Mouse (Mus musculus): ENCODE data around the gene Dus2. TPM values are rescaled to one million over a fixed set of nuclear protein-coding genes. Genes with fewer than 3 reads are reported as not detected.

The Dus2 gene
- polyA plus RNA-seq, 1 experiment = 13.1 TPM

GRCm38 (mm10) chr8:106056455-106056982, 65.4 kb downstream of the Dus2 start:
- H3K36me3 ChIP-seq (ENCODE audit: control insufficient read depth, insufficient read depth) = peaks cover 16% of the 10 kb centered on the region
- H3K79me3 ChIP-seq (ENCODE audit: low read depth) = peaks cover 17% of the 10 kb centered on the region
- H3K79me2 ChIP-seq (ENCODE audit: control insufficient read depth, insufficient read depth) = peaks cover 20% of the 10 kb centered on the region
- no peak overlapping the region for H3ac ChIP-seq (ENCODE audit: control insufficient read depth, insufficient read length, low read depth)
- no peaks in the 10 kb centered on the region for H3K27me3 ChIP-seq (ENCODE audit: control insufficient read depth, insufficient read depth, insufficient read length)
- TF ChIP-seq FOSL1 (IDR thresholded peaks at IDR 0.05; ENCODE audit: insufficient read depth, low read length, poor library complexity, severe bottlenecking) (no peak), MYOD1 (IDR thresholded peaks at IDR 0.05; ENCODE audit: control insufficient read depth, insufficient read length, low read depth) (no peak), MYOG (IDR thresholded peaks at IDR 0.05; ENCODE audit: control insufficient read depth, extremely low read depth, insufficient read length) (no peak), MAX (IDR thresholded peaks at IDR 0.05) (no peak), CTCF (IDR thresholded peaks at IDR 0.05; ENCODE audit: control insufficient read depth, insufficient read depth, insufficient read length) (no peak), USF1 (IDR thresholded peaks at IDR 0.05; ENCODE audit: low read depth) (no peak), CEBPB (IDR thresholded peaks at IDR 0.05; ENCODE audit: low read depth) (no peak)
- H3K4me3 ChIP-seq (ENCODE audit: insufficient read depth, poor library complexity, severe bottlenecking) = no peak overlapping the region

- TF ChIP-seq CEBPB (IDR thresholded peaks at IDR 0.05; ENCODE audit: low read depth) (no peak), MYOD1 (IDR thresholded peaks at IDR 0.05; ENCODE audit: control insufficient read depth, insufficient read length, low read depth) (no peak), MYOG (IDR thresholded peaks at IDR 0.05; ENCODE audit: control insufficient read depth, extremely low read depth, insufficient read length) (no peak), MAX (IDR thresholded peaks at IDR 0.05) (peak; percentile 30), FOSL1 (IDR thresholded peaks at IDR 0.05; ENCODE audit: insufficient read depth, low read length, poor library complexity, severe bottlenecking) (no peak), CTCF (IDR thresholded peaks at IDR 0.05; ENCODE audit: control insufficient read depth, insufficient read depth, insufficient read length) (no peak), USF1 (IDR thresholded peaks at IDR 0.05; ENCODE audit: low read depth) (peak; percentile 99)
Measured at GRCm38 (mm10) chr8:106058731-106059612, 67.8 kb downstream of the Dus2 start, which contains the start of gene Nfatc3. TSS of gene Nfatc3 (plus strand) at chr8:106058840.

GRCm38 (mm10) chr8:106059613-106060371, 68.7 kb downstream of the Dus2 start:
- Histone ChIP-seq H3ac (ENCODE audit: control insufficient read depth, insufficient read length, low read depth) (peak overlapping the region; percentile 74), H3K4me3 (ENCODE audit: insufficient read depth, poor library complexity, severe bottlenecking) (peak overlapping the region; percentile 71), H3K27me3 (ENCODE audit: control insufficient read depth, insufficient read depth, insufficient read length) (no peaks in the 10 kb centered on the region), H3K79me3 (ENCODE audit: low read depth) (peaks cover 50% of the 10 kb centered on the region), H3K79me2 (ENCODE audit: control insufficient read depth, insufficient read depth) (peaks cover 53% of the 10 kb centered on the region), H3K36me3 (ENCODE audit: control insufficient read depth, insufficient read depth) (no peaks in the 10 kb centered on the region)
- TF ChIP-seq CTCF (IDR thresholded peaks at IDR 0.05; ENCODE audit: control insufficient read depth, insufficient read depth, insufficient read length) = no peak
- TF ChIP-seq CEBPB (IDR thresholded peaks at IDR 0.05; ENCODE audit: low read depth) = no peak
- no peak for TF ChIP-seq MYOG (IDR thresholded peaks at IDR 0.05; ENCODE audit: control insufficient read depth, extremely low read depth, insufficient read length)
- no peak for TF ChIP-seq FOSL1 (IDR thresholded peaks at IDR 0.05; ENCODE audit: insufficient read depth, low read length, poor library complexity, severe bottlenecking)
- no peak for TF ChIP-seq MAX (IDR thresholded peaks at IDR 0.05)
- no peak for TF ChIP-seq USF1 (IDR thresholded peaks at IDR 0.05; ENCODE audit: low read depth)
- no peak for TF ChIP-seq MYOD1 (IDR thresholded peaks at IDR 0.05; ENCODE audit: control insufficient read depth, insufficient read length, low read depth)

More at GRCm38 (mm10) chr8:106058731-106059612, 67.8 kb downstream of the Dus2 start, which contains the start of gene Nfatc3:
- Histone ChIP-seq H3K4me3 (ENCODE audit: insufficient read depth, poor library complexity, severe bottlenecking) (peak within 1 kb of the TSS; percentile 71), H3K79me2 (ENCODE audit: control insufficient read depth, insufficient read depth) (peaks cover 44% of the 10 kb centered on the region), H3K79me3 (ENCODE audit: low read depth) (peaks cover 42% of the 10 kb centered on the region), H3K27me3 (ENCODE audit: control insufficient read depth, insufficient read depth, insufficient read length) (no peaks in the 10 kb centered on the region), H3ac (ENCODE audit: control insufficient read depth, insufficient read length, low read depth) (peak within 1 kb of the TSS; percentile 88), H3K36me3 (ENCODE audit: control insufficient read depth, insufficient read depth) (no peaks in the 10 kb centered on the region)

GRCm38 (mm10) chr8:106060521-106060920, 69.4 kb downstream of the Dus2 start:
- TF ChIP-seq MAX (IDR thresholded peaks at IDR 0.05) (no peak), MYOD1 (IDR thresholded peaks at IDR 0.05; ENCODE audit: control insufficient read depth, insufficient read length, low read depth) (no peak), CEBPB (IDR thresholded peaks at IDR 0.05; ENCODE audit: low read depth) (no peak)
- no peaks in the 10 kb centered on the region for H3K27me3 ChIP-seq (ENCODE audit: control insufficient read depth, insufficient read depth, insufficient read length)
- peaks cover 60% of the 10 kb centered on the region for H3K79me2 ChIP-seq (ENCODE audit: control insufficient read depth, insufficient read depth)
- no peak overlapping the region for H3ac ChIP-seq (ENCODE audit: control insufficient read depth, insufficient read length, low read depth)
- peaks cover 57% of the 10 kb centered on the region for H3K79me3 ChIP-seq (ENCODE audit: low read depth)
- H3K4me3 ChIP-seq (ENCODE audit: insufficient read depth, poor library complexity, severe bottlenecking) = peak overlapping the region; percentile 71
- H3K36me3 ChIP-seq (ENCODE audit: control insufficient read depth, insufficient read depth) = no peaks in the 10 kb centered on the region

- no peak overlapping the region for H3ac ChIP-seq (ENCODE audit: control insufficient read depth, insufficient read length, low read depth)
- H3K4me3 ChIP-seq (ENCODE audit: insufficient read depth, poor library complexity, severe bottlenecking) = no peak overlapping the region
- peaks cover 67% of the 10 kb centered on the region for H3K79me3 ChIP-seq (ENCODE audit: low read depth)
- no peaks in the 10 kb centered on the region for H3K36me3 ChIP-seq (ENCODE audit: control insufficient read depth, insufficient read depth)
- TF ChIP-seq MYOD1 (IDR thresholded peaks at IDR 0.05; ENCODE audit: control insufficient read depth, insufficient read length, low read depth) (no peak), CTCF (IDR thresholded peaks at IDR 0.05; ENCODE audit: control insufficient read depth, insufficient read depth, insufficient read length) (no peak), MAX (IDR thresholded peaks at IDR 0.05) (no peak)
- H3K79me2 ChIP-seq (ENCODE audit: control insufficient read depth, insufficient read depth) = peaks cover 72% of the 10 kb centered on the region
- H3K27me3 ChIP-seq (ENCODE audit: control insufficient read depth, insufficient read depth, insufficient read length) = no peaks in the 10 kb centered on the region
Measured at GRCm38 (mm10) chr8:106061686-106062085, 70.5 kb downstream of the Dus2 start.

Measured in C2C12 (cell line).